Mouse (Mus musculus) R1 (cell line): ENCODE measurements around the gene Atp11a.

ENCODE experiments used
- DNase-seq: peaks from one replicate; pipeline ENCODE4 v3.0.0-alpha.2; 2018; ENCODE audit warnings: low read depth, low spot score

The Atp11a gene

DNA sequence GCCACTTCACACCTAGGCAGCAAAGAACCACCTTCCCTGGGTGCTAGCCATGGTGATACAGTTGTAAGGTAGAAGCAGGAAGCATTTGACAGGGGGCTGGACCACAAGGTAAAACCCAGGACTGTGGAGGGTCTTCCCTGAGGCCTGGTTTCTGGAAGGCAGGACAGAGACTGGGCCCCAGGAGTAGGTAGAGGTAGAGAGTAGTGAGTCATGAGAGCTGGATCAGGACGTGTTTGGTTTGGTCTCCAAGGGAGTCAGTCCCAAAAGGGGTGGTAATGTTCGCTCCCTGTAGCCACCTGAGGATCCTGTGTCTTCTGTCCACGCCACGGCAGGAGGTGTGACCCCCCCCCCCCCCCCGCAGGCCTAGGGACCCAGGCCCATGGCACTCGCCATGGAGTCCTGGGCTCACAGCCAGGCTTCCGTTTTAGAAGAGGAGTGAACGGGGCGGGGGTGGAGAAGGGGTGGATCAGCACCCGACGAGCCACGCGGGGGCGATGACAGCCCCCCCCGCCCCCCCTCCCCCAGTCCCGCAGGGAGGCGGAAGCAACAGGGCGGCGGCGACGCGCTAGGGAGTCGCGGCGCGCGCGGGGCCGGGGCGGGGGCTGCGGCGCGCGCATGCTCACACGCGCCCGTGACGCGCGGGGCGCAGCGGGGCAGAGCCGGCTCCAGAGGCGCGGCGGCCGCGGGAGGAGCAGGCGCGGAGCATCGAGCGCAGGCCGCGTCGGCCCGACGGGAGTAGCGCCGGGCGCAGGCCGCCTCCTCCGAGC, at the start of gene Atp11a:
Atp11a (plus strand) TSS at position 624 of the 767 bp plus-strand sequence.
- peak; percentile 46 for DNase-seq

DNA sequence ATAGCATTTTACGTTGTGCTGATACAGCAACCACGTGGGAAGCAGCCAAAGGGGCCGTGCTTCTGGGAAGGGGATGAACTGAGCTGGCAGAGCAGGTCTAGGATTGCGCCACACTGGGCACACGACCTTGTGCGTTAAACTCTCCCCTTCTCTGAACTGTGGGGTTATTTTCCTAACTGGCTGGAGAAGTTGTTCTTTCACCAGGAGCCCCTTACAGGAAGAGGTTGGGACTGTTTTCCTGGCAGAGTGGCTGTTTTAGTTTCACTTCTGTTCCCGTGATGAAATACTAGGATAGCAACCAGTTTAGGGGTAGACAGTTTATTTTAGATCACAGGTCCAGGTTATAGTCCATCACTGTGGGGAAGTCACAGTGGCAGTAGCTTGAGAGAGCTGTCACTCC, 45.2 kb upstream of the Atp11a start:
- no peak for DNase-seq

DNA sequence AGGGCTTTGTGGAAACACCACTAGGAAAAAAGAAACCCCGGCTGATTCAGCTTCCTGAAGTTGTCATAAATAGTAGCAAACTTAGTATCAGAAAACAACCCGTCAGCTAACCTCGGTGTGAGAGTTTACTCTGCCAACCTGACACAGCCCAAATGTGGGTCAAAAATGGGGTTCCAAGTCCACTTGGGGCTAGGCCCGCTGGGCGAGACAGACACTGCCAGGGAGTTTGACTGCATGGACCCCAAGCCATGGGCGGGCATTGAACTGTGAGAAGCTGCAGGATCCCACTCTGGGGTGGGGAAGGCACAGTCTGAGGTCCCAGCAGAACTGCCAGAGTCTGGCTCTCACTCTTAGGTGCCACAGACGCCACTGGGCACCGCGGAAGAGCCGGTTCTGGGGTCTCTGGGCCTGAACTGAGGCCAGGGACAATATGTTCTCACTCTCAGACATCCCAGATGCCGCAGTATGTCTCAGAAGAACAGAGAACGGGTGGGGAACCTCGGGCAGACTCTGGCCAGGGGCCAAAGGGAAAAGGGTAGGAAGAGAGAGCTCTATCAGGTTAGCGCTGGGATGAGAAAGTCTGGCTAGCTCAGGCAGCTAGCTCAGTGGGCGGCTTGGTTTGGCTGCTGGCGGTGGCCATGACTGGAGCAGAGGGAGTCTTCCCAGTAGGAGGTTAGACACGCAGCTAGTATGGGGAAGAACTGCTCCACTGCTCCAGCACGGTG, 40.8 kb upstream of the Atp11a start:
- DNase-seq = no peak

DNA sequence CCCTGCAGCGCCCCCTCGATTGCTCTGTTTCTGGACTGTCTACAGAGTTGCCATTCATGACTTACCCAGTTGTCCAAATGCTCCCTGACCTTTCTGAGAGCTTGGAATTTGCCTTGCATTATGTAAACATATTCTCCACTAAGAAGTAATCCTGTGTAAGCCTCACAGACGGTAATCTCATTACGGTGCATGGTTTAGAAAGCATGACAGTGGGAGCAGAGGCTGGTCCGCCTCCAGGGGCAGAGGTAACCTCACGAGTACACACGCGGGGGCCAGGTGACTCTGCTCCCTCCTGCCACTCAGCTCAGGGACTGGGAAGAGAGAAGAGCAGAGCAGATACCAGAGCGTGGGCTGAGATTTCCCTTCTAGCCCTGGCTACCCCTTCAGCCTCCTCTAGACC, 37.7 kb upstream of the Atp11a start:
- no peak for DNase-seq

DNA sequence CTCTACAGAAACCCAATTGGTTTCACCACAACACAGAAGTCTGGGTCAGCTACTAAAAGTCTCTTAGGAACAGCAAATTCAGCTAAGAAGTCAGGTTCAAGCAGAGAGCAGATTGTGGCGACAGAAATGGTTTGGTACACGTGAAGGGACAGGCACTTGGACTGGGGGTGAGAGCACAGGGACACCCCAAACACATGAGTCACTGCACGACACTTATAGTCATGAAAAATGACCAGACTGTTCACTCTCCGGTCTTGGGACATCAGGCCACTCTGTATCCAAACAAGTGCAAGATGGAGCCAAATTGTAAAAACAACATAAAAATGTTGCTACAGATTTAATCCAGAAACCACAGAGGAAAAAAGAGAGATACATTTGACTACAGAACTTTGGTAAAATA, 28.2 kb upstream of the Atp11a start:
- DNase-seq = no peak

DNA sequence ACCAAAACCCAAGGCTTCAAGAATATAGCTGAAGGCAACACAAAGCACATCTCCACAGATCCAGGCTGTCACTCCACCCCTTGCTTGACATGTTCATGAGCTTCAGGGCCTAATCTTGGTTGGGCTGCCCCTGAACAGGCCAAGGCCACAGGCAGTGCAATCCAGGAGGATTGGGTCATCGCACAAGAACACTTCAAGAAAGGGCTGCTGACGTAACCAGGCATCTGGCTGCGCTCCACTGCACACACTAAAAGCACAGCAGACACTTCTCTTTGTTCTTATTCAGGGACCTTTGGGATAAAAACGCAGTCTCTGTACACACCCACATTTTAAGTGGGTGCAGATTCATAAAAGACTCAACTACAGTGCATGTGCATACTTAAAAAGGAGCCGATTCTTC, 26.0 kb upstream of the Atp11a start:
- DNase-seq = no peak

DNA sequence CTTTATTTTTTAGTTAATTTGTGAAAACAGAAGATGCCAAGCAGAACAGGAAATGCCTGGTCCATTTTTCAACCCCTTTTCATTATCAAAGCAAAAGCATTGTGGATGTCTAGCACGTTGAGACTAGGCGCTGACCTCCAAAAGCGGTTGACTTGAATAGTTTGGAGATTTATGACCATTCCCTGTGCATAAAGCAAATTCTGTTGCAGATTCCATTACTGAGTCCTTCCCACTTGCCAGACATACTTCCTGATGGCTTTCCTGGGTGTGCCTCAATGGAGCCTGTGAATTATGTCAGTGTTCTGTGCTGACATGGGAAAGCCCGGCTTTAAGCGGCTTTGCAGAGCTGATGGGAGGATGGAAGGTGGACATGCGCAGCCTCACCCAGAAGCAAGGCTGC, 24.4 kb upstream of the Atp11a start:
- no peak for DNase-seq

DNA sequence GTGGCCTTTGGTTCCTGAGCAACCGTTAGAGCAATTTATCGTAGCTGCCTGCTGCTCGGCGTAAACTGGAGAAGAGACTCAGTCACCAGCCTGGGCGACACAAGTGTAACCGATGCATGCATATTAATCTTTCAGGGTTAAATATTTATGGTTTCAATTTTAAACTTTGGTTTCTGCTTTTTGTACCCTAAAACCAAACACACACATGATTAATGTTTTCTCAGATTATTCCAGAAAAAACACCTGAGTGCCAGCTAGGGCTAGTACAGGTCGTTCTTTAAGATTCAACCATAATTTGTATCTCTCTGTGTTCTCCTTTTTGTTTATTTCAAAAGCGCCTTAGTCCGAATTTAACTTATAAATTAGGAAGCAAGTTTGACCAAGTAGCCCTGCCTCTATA, 17.7 kb upstream of the Atp11a start:
- DNase-seq = no peak

DNA sequence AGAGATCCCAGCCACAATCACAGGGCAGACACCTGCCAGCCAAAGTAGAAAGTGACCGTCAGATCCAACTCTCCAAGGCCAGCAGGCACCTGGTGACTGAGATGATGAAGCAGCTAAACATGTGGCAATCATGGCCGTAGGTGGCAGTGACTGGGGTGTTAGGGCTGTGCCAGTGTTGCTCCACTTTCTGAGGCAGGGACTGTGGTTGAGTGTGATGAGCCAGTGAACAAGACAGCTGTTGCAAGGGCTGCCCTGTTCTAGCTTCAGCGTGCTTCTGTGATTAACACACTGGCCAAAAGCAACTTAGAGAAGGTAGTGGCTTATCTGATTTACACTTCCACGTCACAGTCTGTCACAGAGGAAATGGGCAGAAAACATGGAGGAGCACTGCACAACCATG, 13.4 kb upstream of the Atp11a start:
- DNase-seq = no peak

DNA sequence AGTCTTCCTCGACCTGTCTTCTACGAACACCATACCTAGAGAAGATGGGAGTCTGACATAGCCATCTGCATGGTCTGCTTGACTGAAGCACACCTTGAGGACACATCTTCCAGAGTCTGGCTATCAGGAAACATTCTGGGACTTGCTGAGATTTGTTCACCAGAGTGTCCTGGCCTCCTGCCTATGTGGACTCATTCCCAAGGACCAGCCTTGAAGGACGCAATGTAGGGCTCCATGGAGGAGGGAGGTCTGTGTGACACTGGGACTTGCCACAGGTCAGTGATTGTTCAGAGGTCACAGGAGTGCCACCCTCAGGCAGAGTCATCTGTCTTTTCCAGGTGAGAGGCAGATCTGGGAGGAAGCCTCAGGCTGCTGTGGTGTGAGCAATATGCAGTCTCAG, 8.6 kb upstream of the Atp11a start:
- DNase-seq = no peak

DNA sequence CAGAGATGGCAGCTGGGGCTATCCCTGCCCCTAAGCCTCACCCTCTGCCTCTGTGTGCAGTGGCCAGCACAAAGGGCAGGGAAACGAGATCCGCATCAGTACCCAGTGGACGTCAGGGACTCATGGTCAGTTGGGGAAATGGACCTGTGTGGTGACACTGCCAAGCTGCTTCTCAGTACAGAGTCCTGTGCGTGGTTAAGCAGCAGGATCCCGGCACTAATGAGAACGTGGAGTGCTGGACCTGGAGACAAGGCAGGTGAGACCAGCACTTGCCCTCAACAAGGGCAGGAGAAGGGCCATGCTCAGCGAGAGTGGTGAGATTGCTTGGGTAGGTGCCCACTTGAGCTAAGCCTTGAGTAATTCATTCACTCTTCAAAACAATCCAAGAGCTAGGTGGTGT, 7.7 kb upstream of the Atp11a start:
- DNase-seq = no peak

DNA sequence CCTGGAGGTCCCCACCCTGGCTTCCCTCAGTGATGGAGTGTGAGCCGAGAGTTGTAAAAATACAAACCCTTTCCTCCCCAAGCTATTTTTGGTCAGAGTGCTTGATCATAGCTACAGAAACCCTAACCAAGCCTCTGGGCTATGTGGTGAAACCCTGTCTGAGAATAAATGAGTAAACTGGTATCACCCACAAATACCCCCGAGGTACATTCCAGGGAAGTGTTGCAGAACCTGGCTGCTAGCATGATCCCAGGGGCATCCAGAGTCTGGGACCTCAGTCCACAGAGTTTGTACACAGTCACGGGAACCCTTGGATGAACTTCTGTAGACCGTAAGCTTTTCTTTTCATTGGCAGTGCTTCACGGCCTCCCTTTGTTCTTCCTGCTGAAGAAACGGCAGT, 3.8 kb upstream of the Atp11a start:
- no peak for DNase-seq

DNA sequence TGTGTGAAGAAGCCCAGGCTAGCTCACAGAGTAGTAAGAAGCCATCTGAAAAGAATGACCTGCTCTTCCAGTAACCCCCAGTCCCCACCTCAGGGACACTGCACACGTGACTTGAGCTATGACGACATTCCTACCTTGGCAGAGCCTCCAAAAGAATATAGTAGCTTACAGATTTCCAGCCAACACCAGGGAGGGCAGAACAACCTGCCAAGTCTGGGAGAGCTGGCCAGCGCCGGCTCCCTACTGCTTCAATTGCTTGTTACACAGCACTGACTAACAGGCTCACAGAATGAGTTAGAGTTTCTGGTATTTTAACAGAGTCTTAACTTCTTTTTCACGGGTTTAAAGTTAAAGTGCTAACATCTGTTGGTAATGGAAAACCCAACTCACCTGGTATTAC, 2.7 kb upstream of the Atp11a start:
- no peak for DNase-seq

DNA sequence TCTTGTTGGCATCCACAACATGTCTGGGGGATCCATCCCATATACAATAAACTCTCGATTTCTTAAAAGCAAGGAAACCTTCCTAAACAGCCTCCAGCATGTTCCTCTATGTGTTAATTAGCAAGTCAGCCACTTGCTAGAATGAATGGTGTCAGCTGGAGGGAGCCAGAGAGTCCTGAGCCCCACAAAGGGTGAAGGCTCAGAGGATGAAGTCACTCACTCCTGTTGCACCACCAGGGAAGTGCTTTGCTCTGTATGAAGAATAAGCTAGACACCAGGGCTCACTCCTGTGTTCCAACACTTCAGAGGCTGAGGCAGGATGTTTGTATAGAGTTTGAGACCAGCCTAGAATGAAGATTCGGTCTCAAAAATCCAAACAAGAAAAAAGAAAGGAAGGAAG, 1.5 kb upstream of the Atp11a start:
- peak; percentile 13 for DNase-seq

DNA sequence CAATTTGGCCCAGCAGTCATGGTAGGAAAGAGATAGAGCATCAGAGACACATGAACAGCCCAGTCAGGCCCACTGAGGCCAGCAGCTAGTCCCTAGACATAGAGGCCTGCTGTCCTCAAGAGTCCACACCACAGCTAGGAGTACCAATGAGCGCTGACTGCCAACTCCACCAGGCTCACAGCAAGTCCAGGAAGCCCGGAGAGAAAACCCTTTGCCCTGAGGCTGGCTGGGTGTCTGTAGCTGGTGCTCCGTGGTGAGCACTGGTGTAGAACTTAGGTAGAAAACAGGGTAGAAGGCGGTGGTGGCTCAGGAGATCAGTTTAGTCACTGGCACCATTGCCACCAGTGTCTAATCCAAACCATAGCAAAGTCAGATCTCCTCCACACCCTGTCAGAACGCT, 988 bp upstream of the Atp11a start:
- DNase-seq = no peak

DNA sequence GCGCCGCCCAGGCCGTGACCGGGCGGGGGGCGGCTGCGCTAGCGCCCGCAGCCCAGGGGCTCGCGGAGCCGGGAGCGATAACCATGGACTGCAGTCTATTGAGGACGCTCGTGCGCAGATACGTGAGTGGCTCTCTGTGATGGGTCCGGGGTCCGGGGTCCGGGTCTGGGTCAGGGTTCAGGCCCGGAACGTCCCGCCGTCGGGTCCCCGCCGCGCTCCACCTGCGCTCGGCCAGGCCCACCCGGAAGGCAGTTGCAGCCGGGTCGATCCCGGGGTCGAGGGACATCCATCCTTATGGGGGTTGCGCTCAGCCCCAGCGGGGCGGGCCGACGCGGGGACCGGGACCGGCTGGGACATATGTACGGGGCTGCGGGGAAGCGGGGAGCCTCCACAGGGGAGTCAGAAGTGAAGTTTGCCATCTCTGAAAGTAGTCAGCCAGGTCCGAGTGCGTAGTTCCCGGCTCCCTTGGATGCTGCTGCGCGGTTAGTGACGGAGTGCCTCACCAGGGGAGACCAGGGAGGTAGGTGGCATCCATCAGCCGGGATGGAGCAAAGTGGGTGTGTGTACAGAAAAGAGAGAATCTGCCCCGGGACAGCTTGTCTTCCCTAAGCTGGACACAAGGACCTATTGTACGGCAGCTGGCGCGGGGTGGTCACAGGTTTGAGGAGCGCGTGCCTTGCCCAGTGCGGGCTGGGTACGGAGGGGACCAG, 572 bp downstream of the Atp11a start:
- peak; percentile 23 for DNase-seq

DNA sequence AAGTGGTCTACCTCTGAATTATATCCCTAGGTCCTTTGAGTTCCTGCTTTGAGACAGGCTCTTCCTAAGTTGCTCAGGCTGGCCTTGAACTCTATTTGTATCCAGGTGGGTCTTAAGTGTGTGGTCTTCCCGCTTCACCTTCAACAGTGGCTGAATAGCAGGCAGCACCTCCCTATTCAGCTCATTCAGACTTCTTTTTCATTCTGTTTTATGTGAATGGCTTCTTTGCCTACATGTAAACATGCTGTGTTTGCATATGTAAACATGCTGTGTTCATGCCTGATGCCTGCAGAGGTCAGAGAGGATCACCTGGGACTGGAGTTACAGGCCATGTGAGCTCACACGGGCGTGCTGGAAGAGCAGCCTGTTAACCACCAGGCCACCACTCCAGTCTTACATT, 3.1 kb downstream of the Atp11a start:
- peak; percentile 75 for DNase-seq

DNA sequence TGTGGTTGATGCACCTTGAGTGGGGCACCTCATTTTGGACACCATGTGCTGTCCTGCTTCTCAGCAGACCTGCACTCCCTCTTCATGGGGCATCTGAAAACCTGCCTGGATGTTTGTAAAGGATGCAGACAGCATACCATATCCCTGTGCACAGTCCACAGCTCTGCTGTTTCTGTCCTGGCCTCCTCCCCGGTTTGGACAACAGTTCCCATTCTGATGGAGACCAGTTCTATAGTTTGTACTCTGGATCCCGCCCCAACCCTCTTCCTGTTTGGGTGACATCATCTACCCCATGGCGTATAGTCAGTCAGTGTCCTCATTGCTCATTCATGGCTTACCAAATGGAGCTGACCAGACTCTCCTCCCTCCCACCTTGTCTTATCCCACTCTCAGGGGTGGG, 5.1 kb downstream of the Atp11a start:
- DNase-seq = no peak

DNA sequence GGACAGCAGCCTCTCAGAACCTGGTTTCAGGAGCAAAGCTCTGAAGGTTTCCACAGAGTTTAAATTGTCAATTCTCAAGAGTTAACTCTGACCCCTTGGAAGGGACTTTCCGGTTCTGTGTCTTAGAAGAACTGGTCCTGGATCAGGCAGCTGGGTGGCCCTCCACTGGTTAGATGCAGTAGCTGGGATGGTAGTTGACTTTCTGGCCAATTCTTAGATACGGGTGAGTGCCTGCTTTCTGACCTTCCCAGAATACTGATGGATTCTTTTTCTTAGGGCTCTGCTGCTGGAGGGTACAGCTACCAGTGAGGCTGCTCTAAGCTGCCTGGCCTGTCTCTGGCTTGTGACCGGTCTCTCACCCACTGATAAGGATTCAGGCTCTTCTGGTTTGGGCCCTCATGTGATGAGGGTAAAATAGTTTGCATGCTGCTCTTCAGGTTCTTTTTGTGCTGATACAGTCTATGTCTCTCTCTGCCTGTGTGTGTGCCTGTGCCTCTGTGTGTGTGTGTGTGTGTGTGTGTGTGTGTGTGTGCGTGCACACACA, 6.8 kb downstream of the Atp11a start:
- no peak for DNase-seq

DNA sequence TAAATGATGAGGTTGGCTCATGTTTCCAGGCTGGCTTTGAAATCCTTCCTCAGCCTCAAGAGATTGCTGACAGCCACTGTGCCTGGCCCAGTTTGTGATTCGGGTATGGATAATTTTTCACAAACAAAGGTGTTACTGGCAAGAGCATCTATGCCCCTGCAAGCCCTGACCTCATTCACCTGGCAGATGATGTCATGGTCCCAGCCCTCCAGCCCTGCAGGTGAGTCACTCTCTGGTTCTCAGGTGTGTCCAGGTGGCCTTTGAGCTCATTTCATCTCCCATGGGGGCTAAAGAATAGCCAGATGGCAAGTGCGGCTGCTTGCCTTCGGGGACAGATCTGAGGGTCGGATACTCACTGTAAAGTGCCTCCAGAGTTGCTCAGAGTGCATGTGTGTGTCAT, 8.2 kb downstream of the Atp11a start:
- DNase-seq = no peak

DNA sequence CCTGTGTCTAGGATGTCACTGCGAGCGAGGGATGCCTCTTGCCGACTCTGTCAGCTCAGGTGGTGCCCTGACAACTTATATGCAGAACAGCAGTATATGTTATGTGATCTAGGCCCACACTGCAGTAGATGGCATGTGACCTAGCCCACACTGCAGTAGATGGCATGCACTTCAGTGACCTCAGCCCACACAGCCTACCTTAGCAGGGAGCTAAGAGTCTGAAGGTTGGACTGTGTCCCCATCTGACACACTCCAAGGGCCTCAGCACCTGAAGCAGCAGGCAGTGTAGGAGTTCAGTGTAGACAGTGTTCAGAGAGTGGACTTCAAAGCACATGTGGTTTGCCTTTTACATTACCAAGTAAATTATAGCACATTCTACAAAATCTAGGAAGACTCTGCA, 10.4 kb downstream of the Atp11a start:
- no peak for DNase-seq

DNA sequence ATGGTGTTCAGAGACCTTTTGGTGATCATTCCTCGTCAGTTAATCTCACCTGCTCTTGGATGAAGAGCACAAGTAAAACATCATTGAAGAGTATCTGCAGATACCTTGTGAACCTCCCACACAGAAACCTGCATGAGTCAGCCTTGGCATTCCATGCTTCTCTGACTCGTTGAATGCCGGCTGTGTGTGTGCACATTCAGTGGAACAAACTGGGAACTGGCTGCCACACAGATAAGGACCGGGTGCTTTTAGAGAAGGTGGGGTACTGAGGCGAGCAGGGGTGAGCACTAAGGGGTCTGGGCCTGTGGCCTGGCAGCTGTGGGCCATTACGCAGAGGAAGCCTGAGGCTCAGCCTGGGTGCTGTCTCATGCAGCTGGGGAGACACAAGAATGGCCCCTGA, 11.9 kb downstream of the Atp11a start:
- no peak for DNase-seq

DNA sequence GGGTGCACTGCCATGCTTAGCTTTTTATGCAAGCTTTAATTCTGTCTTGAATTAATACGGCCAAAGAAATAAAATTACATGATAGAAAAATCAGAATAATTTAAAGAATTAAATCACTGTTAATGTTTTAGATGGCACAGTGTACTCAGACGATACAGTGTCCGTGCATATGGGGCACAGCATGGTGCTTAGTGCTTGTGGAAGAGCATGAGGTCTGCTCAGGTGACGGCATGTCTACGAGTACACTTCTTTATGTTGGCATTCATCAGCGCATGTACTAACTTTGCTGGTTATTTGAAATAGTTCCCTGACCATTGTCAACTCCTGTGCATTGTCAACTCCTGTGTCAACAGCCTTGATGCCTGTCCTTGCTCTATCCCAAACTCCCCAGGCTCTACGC, 12.5 kb downstream of the Atp11a start:
- no peak for DNase-seq
